Mouse (Mus musculus) heart, adult 2 months (tissue): ENCODE measurements around the gene Tbc1d13.
"Not testable (repeated sequence)": the region's sequence is repeated elsewhere in the genome, so short reads cannot be mapped to it uniquely, and the experiment has no call there.

Source experiments
- CTCF ChIP-seq: fragments of 200-600 bp; IDR thresholded peaks from 2 replicates; pipeline ENCODE4 v1.8.1; 2022; ENCODE audit warnings: antibody characterized with exemption, mild to moderate bottlenecking, moderate library complexity
- EP300 ChIP-seq: fragments of 200-500 bp; IDR thresholded peaks from 2 replicates; pipeline ENCODE4 v1.6.1; 2011; ENCODE audit warnings: low read depth, low read length, control low read depth; ENCODE audit not compliant: insufficient read depth

- not testable (repeated sequence) for TF ChIP-seq CTCF, EP300
These were observed 26.3 kb downstream of the Tbc1d13 start for GRCm38 (mm10) chr2:30159871-30160270.
